Mouse (Mus musculus) mouse embryonic stem cell (cell line): Measurements from ENCODE around the gene Gm14403.
"Not testable (repeated sequence)": the region's sequence is repeated elsewhere in the genome, so short reads cannot be mapped to it uniquely, and the experiment has no call there.

ENCODE experiments used
- in situ Hi-C, 2 experiments: fragments of 300-500 bp; cut with MboI; formaldehyde crosslinking; loops; 1 replicate in 1 of 2; 3 replicates in 1 of 2; pipeline ENCODE4 v1.14.3; 2019 to 2020; ENCODE audit warnings: low sequenced_read_pairs in 2 of 2, low pct_unique_long_range_greater_than_20kb in 1 of 2, mixed read lengths in 1 of 2; ENCODE audit not compliant: unreplicated experiment in 1 of 2

Gm14403 gene

DNA sequence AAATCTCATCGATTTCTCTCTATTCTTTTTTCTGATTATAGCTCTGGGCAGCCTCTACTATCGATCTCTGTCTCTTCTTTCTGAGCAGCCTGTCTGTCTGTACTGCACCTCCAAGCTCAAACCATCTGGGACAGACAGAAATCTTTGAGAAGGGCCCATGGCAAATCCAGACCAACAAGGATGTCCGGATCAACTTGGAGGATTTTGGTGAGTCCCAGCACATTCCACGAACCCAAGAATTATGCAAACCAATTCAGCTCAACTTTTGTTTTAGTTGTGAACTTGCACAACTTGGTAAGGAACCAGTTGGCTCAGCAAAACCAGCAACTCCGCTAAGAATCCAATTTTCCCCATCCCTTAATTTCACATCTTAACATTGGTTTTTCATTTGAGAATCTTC is 39.7 kb downstream of the Gm14403 start:
- in situ Hi-C loops = not testable (repeated sequence)

GRCm38 (mm10) chr2:177555261-177555660 is 57.2 kb downstream of the Gm14403 start:
- in situ Hi-C loops = not testable (repeated sequence)
